In genomic region chr6:119451981-119452499, GRCm38 (mm10) we compare ENCODE assay signal across 8 mouse cellular contexts. TPM values are rescaled to one million over a fixed set of nuclear protein-coding genes. Genes with fewer than 3 reads are reported as not detected.
DNase-seq lines count a peak whose midpoint lies in the region; ATAC-seq lines count a peak whose summit lies in the region.

No protein-coding gene starts in this region.

- H3K4me2 ChIP-seq in embryonic facial prominence, embryonic 11.5 days (ENCODE audit: low read depth, low read length), result peak overlapping the region; percentile 30
- peak overlapping the region; percentile 75 for H3K4me2 ChIP-seq in heart, embryonic 13.5 days
- H3K4me2 ChIP-seq in liver, embryonic 11.5 days, result peak overlapping the region; percentile 44
- H3K4me2 ChIP-seq in neural tube, embryonic 11.5 days (ENCODE audit: low read depth), result peak overlapping the region; percentile 61

- H3K9ac ChIP-seq in embryonic facial prominence, embryonic 11.5 days (replicated peaks; ENCODE audit: low read length), result peak overlapping the region; percentile 44
- peak overlapping the region; percentile 79 for H3K9ac ChIP-seq in heart, embryonic 13.5 days
- H3K9ac ChIP-seq in liver, embryonic 11.5 days (ENCODE audit: low read depth, low read length), result 0 out of 2 replicates have a peak overlapping the region, but pooled peaks have one; percentile 1
- H3K9ac ChIP-seq in neural tube, embryonic 11.5 days (ENCODE audit: low read length), result peak overlapping the region; percentile 60

- H3K27me3 ChIP-seq in embryonic facial prominence, embryonic 11.5 days (ENCODE audit: control insufficient read depth, insufficient read depth, low read length), result no peaks in the 10 kb centered on the region
- H3K27me3 ChIP-seq in heart, embryonic 13.5 days (replicated peaks), result 0 out of 2 replicates have a peak, but pooled peaks cover 6% of the 10 kb centered on the region
- H3K27me3 ChIP-seq in liver, embryonic 11.5 days (replicated peaks; ENCODE audit: control insufficient read depth, insufficient read depth, low read length), result peaks cover 40% of the 10 kb centered on the region
- no peaks in the 10 kb centered on the region for H3K27me3 ChIP-seq in neural tube, embryonic 11.5 days (ENCODE audit: control insufficient read depth, insufficient read depth, low read length)

- WGBS in embryonic facial prominence, embryonic 11.5 days, result 0% methylated on average over 15 of the region's 15 CpGs
- WGBS in heart, embryonic 13.5 days, result under 1% methylated on average over 15 of the region's 15 CpGs
- 3% methylated on average over 15 of the region's 15 CpGs for WGBS in liver, embryonic 11.5 days
- under 1% methylated on average over 15 of the region's 15 CpGs for WGBS in neural tube, embryonic 11.5 days

- H3K27ac ChIP-seq in embryonic facial prominence, embryonic 11.5 days (replicated peaks; ENCODE audit: low read depth, low read length), result no peak overlapping the region
- H3K27ac ChIP-seq in heart, embryonic 13.5 days (replicated peaks), result peak overlapping the region; percentile 76
- no peak overlapping the region; the same call in 1 of the 2 replicates for H3K27ac ChIP-seq in liver, embryonic 11.5 days (ENCODE audit: low read depth, low read length)
- H3K27ac ChIP-seq in neural tube, embryonic 11.5 days (ENCODE audit: low read depth, low read length), result peak overlapping the region; percentile 61

- H3K4me3 ChIP-seq in embryonic facial prominence, embryonic 11.5 days (ENCODE audit: low read depth, low read length), result peak overlapping the region; percentile 20
- peak overlapping the region; percentile 48 for H3K4me3 ChIP-seq in heart, embryonic 13.5 days
- H3K4me3 ChIP-seq in liver, embryonic 11.5 days (ENCODE audit: low read depth, low read length), result peak overlapping the region; percentile 16
- H3K4me3 ChIP-seq in neural tube, embryonic 11.5 days (ENCODE audit: low read depth, low read length), result peak overlapping the region; percentile 23

- no peaks in the 10 kb centered on the region for H3K36me3 ChIP-seq in embryonic facial prominence, embryonic 11.5 days (replicated peaks; ENCODE audit: control insufficient read depth, insufficient read depth, low read depth, low read length)
- H3K36me3 ChIP-seq in heart, embryonic 13.5 days, result no peaks in the 10 kb centered on the region
- H3K36me3 ChIP-seq in liver, embryonic 11.5 days (ENCODE audit: control insufficient read depth, insufficient read depth, low read length), result no peaks in the 10 kb centered on the region
- H3K36me3 ChIP-seq in neural tube, embryonic 11.5 days (ENCODE audit: control insufficient read depth, insufficient read depth, low read length), result no peaks in the 10 kb centered on the region

- H3K9me3 ChIP-seq in embryonic facial prominence, embryonic 11.5 days (replicated peaks; ENCODE audit: control insufficient read depth, low read length), result no peaks in the 10 kb centered on the region
- no peaks in the 10 kb centered on the region for H3K9me3 ChIP-seq in heart, embryonic 13.5 days
- no peaks in the 10 kb centered on the region for H3K9me3 ChIP-seq in liver, embryonic 11.5 days (ENCODE audit: control insufficient read depth, low read length)
- H3K9me3 ChIP-seq in neural tube, embryonic 11.5 days (ENCODE audit: control insufficient read depth, low read length), result no peaks in the 10 kb centered on the region

- ATAC-seq in embryonic facial prominence, embryonic 11.5 days (replicated peaks; ENCODE audit: insufficient number of reproducible peaks, low FRiP score, low TSS enrichment, low read depth), result 0 out of 2 replicates have a peak, but pooled peaks have one; percentile 15
- peak; percentile 33; the same call in 1 of the 2 replicates for ATAC-seq in heart, embryonic 13.5 days (ENCODE audit: extremely low read depth, insufficient number of reproducible peaks, low FRiP score, low TSS enrichment)
- no peak; the same call in 1 of the 2 replicates for ATAC-seq in liver, embryonic 11.5 days (replicated peaks; ENCODE audit: low FRiP score)
- ATAC-seq in neural tube, embryonic 11.5 days (ENCODE audit: insufficient read depth, low FRiP score, low TSS enrichment), result peak; percentile 24; the same call in 1 of the 2 replicates
- ATAC-seq in monocyte, adult 5-6 weeks (replicated peaks; ENCODE audit: insufficient number of reproducible peaks, low FRiP score, low TSS enrichment, poor library complexity, severe bottlenecking), result no peak

- H3K4me1 ChIP-seq in embryonic facial prominence, embryonic 11.5 days (ENCODE audit: control insufficient read depth, insufficient read depth, low read length), result no peaks in the 10 kb centered on the region
- peaks cover 43% of the 10 kb centered on the region for H3K4me1 ChIP-seq in heart, embryonic 13.5 days
- peaks cover 13% of the 10 kb centered on the region for H3K4me1 ChIP-seq in liver, embryonic 11.5 days (replicated peaks; ENCODE audit: control insufficient read depth, insufficient read depth, low read length)
- peaks cover 10% of the 10 kb centered on the region for H3K4me1 ChIP-seq in neural tube, embryonic 11.5 days (ENCODE audit: control insufficient read depth, insufficient read depth, low read length)

- DNase-seq in layer of hippocampus, adult 11-12 months (ENCODE audit: low spot score), result peak; percentile 57
- no peak for DNase-seq in layer of hippocampus, adult 9-10 months (ENCODE audit: low spot score)
- peak; percentile 68 for DNase-seq in embryonic facial prominence, embryonic 11.5 days (ENCODE audit: low spot score)
- DNase-seq in kidney, postnatal 25 days, result peak; percentile 72 to 77
- peak; percentile 57 for DNase-seq in liver, embryonic 11.5 days (ENCODE audit: low spot score)
- peak; percentile 60 for DNase-seq in neural tube, embryonic 11.5 days (ENCODE audit: low spot score)

RNA-seq across cellular contexts. Expression of gene Fbxl14, which starts 27.4 kb away (rescaled TPM):
- 6.0 and 7.0 TPM in 2 replicates for polyA plus RNA-seq in embryonic facial prominence, embryonic 11.5 days (2014; fragmentation: Nextera tagmentation; extraction: Ambion mirVana)
- polyA plus RNA-seq in heart, embryonic 13.5 days (2015; fragmentation: Nextera tagmentation; extraction: Ambion mirVana), result 2.8 and 3.0 TPM in 2 replicates
- polyA plus RNA-seq in liver, embryonic 11.5 days (2014; fragmentation: Nextera tagmentation; extraction: Ambion mirVana), result 6.7 and 6.9 TPM in 2 replicates
- 5.8 and 7.2 TPM in 2 replicates for polyA plus RNA-seq in neural tube, embryonic 11.5 days (2014; fragmentation: Nextera tagmentation; extraction: Ambion mirVana)
- 36.9 to 41.1 TPM (median 37.0 TPM) in 3 replicates for total RNA-seq in monocyte, adult 5-6 weeks (2017)

RNA-seq across cellular contexts. Expression of gene Adipor2, which starts 34.5 kb away (rescaled TPM):
- 15.4 and 16.2 TPM in 2 replicates for polyA plus RNA-seq in embryonic facial prominence, embryonic 11.5 days (2014; fragmentation: Nextera tagmentation; extraction: Ambion mirVana)
- 25.2 and 33.6 TPM in 2 replicates for polyA plus RNA-seq in heart, embryonic 13.5 days (2015; fragmentation: Nextera tagmentation; extraction: Ambion mirVana)
- 15.8 and 16.5 TPM in 2 replicates for polyA plus RNA-seq in liver, embryonic 11.5 days (2014; fragmentation: Nextera tagmentation; extraction: Ambion mirVana)
- polyA plus RNA-seq in neural tube, embryonic 11.5 days (2014; fragmentation: Nextera tagmentation; extraction: Ambion mirVana), result 20.6 and 21.7 TPM in 2 replicates
- 117 to 140 TPM (median 127 TPM) in 3 replicates for total RNA-seq in monocyte, adult 5-6 weeks (2017)

Comparison
In these comparisons a context has a peak if more than half of its experiments do, and no peak if none do; other contexts are left out.
1. ATAC-seq: peak in embryonic facial prominence, embryonic 11.5 days (single experiment), heart, embryonic 13.5 days (single experiment) and neural tube, embryonic 11.5 days (single experiment); none in liver, embryonic 11.5 days (single experiment) and monocyte, adult 5-6 weeks (single experiment).
2. H3K27ac ChIP-seq: peak in heart, embryonic 13.5 days (single experiment) and neural tube, embryonic 11.5 days (single experiment); none in embryonic facial prominence, embryonic 11.5 days (single experiment) and liver, embryonic 11.5 days (single experiment).
3. H3K9ac ChIP-seq: peak in every context shown above with its lines; median percentile 79 in heart, embryonic 13.5 days; 60 in neural tube, embryonic 11.5 days; 44 in embryonic facial prominence, embryonic 11.5 days; 1 in liver, embryonic 11.5 days.
4. Peak in every context shown above with its lines, with median percentiles within 50 percentile points of each other: H3K4me2 ChIP-seq and H3K4me3 ChIP-seq.